Mouse (Mus musculus): Measurements from ENCODE around the gene Clip3. TPM values are rescaled to one million over a fixed set of nuclear protein-coding genes. Genes with fewer than 3 reads are reported as not detected.
A peak's percentile ranks its signal among the peaks of the same experiment; 100 is the strongest.

Clip3 gene
- polyA plus RNA-seq, 1 experiment from 2014 or later = 52.5 TPM

GRCm38 (mm10) chr7:30334563-30334962 lies 43.0 kb downstream of the Clip3 start:
- Histone ChIP-seq H3K4me2 (ENCODE audit: low read depth, low read length) (no peak overlapping the region), H3K9ac (replicated peaks; ENCODE audit: low read length) (no peak overlapping the region), H3K4me3 (ENCODE audit: low read depth, low read length) (no peak overlapping the region), H3K9me3 (replicated peaks; ENCODE audit: control insufficient read depth, low read length) (no peaks in the 10 kb centered on the region), H3K27ac (replicated peaks; ENCODE audit: low read depth, low read length) (no peak overlapping the region), H3K4me1 (ENCODE audit: control insufficient read depth, insufficient read depth, low read length) (no peaks in the 10 kb centered on the region), H3K27me3 (ENCODE audit: control insufficient read depth, insufficient read depth, low read length) (peaks cover 2% of the 10 kb centered on the region; the same call in 1 of the 2 replicates), H3K36me3 (replicated peaks; ENCODE audit: control insufficient read depth, insufficient read depth, low read depth, low read length) (no peaks in the 10 kb centered on the region)
- 58% methylated on average over 5 of the region's 5 CpGs for WGBS
- no peak for ATAC-seq (replicated peaks; ENCODE audit: insufficient number of reproducible peaks, low FRiP score, low TSS enrichment, low read depth)
- no peak for DNase-seq (ENCODE audit: low spot score)

GRCm38 (mm10) chr7:30335688-30336087 lies 44.2 kb downstream of the Clip3 start:
- H3K4me1 ChIP-seq (ENCODE audit: control insufficient read depth, insufficient read depth, low read length) = no peaks in the 10 kb centered on the region
- no peak overlapping the region for H3K27ac ChIP-seq (replicated peaks; ENCODE audit: low read depth, low read length)
- DNase-seq (ENCODE audit: low spot score) (no peak), ATAC-seq (replicated peaks; ENCODE audit: insufficient number of reproducible peaks, low FRiP score, low TSS enrichment, low read depth) (no peak)
- no peak overlapping the region for H3K4me3 ChIP-seq (ENCODE audit: low read depth, low read length)
- no peaks in the 10 kb centered on the region for H3K9me3 ChIP-seq (replicated peaks; ENCODE audit: control insufficient read depth, low read length)
- H3K36me3 ChIP-seq (replicated peaks; ENCODE audit: control insufficient read depth, insufficient read depth, low read depth, low read length) = no peaks in the 10 kb centered on the region
- WGBS = 82% methylated on average over 6 of the region's 6 CpGs
- no peak overlapping the region for H3K9ac ChIP-seq (replicated peaks; ENCODE audit: low read length)
- H3K4me2 ChIP-seq (ENCODE audit: low read depth, low read length) = no peak overlapping the region
- peaks cover 2% of the 10 kb centered on the region; the same call in 1 of the 2 replicates for H3K27me3 ChIP-seq (ENCODE audit: control insufficient read depth, insufficient read depth, low read length)

GRCm38 (mm10) chr7:30336384-30336783 lies 44.9 kb downstream of the Clip3 start:
- 2% methylated on average over 9 of the region's 9 CpGs for WGBS
- Histone ChIP-seq H3K4me3 (ENCODE audit: low read depth, low read length) (no peak overlapping the region), H3K27ac (replicated peaks; ENCODE audit: low read depth, low read length) (no peak overlapping the region), H3K9ac (replicated peaks; ENCODE audit: low read length) (no peak overlapping the region), H3K36me3 (replicated peaks; ENCODE audit: control insufficient read depth, insufficient read depth, low read depth, low read length) (no peaks in the 10 kb centered on the region), H3K27me3 (ENCODE audit: control insufficient read depth, insufficient read depth, low read length) (peaks cover 2% of the 10 kb centered on the region; the same call in 1 of the 2 replicates), H3K9me3 (replicated peaks; ENCODE audit: control insufficient read depth, low read length) (no peaks in the 10 kb centered on the region), H3K4me1 (ENCODE audit: control insufficient read depth, insufficient read depth, low read length) (no peaks in the 10 kb centered on the region), H3K4me2 (ENCODE audit: low read depth, low read length) (no peak overlapping the region)
- ATAC-seq (replicated peaks; ENCODE audit: insufficient number of reproducible peaks, low FRiP score, low TSS enrichment, low read depth) (no peak; the same call in 1 of the 2 replicates), DNase-seq (ENCODE audit: low spot score) (peak; percentile 91)

- Histone ChIP-seq H3K4me3 (ENCODE audit: low read depth, low read length) (no peak overlapping the region), H3K36me3 (replicated peaks; ENCODE audit: control insufficient read depth, insufficient read depth, low read depth, low read length) (no peaks in the 10 kb centered on the region), H3K27me3 (ENCODE audit: control insufficient read depth, insufficient read depth, low read length) (peaks cover 2% of the 10 kb centered on the region; the same call in 1 of the 2 replicates), H3K4me2 (ENCODE audit: low read depth, low read length) (no peak overlapping the region), H3K4me1 (ENCODE audit: control insufficient read depth, insufficient read depth, low read length) (no peaks in the 10 kb centered on the region), H3K9me3 (replicated peaks; ENCODE audit: control insufficient read depth, low read length) (no peaks in the 10 kb centered on the region), H3K9ac (replicated peaks; ENCODE audit: low read length) (no peak overlapping the region), H3K27ac (replicated peaks; ENCODE audit: low read depth, low read length) (no peak overlapping the region)
- DNase-seq (ENCODE audit: low spot score) (no peak), ATAC-seq (replicated peaks; ENCODE audit: insufficient number of reproducible peaks, low FRiP score, low TSS enrichment, low read depth) (no peak)
- 72% methylated on average over 5 of the region's 5 CpGs for WGBS
These were observed 48.0 kb downstream of the Clip3 start for GRCm38 (mm10) chr7:30339432-30340109.

GRCm38 (mm10) chr7:30346635-30347379 lies 55.3 kb downstream of the Clip3 start:
- Histone ChIP-seq H3K9ac (replicated peaks; ENCODE audit: low read length) (no peak overlapping the region), H3K4me2 (ENCODE audit: low read depth, low read length) (no peak overlapping the region), H3K27ac (replicated peaks; ENCODE audit: low read depth, low read length) (no peak overlapping the region), H3K9me3 (replicated peaks; ENCODE audit: control insufficient read depth, low read length) (no peaks in the 10 kb centered on the region), H3K36me3 (replicated peaks; ENCODE audit: control insufficient read depth, insufficient read depth, low read depth, low read length) (no peaks in the 10 kb centered on the region), H3K4me1 (ENCODE audit: control insufficient read depth, insufficient read depth, low read length) (no peaks in the 10 kb centered on the region), H3K4me3 (ENCODE audit: low read depth, low read length) (no peak overlapping the region), H3K27me3 (ENCODE audit: control insufficient read depth, insufficient read depth, low read length) (peaks cover 11% of the 10 kb centered on the region)
- peak; percentile 90 for DNase-seq (ENCODE audit: low spot score)
- 26% methylated on average over 21 of the region's 21 CpGs for WGBS
- ATAC-seq (replicated peaks; ENCODE audit: insufficient number of reproducible peaks, low FRiP score, low TSS enrichment, low read depth) = no peak

GRCm38 (mm10) chr7:30347828-30348227 lies 56.3 kb downstream of the Clip3 start:
- no peaks in the 10 kb centered on the region for H3K36me3 ChIP-seq (replicated peaks; ENCODE audit: control insufficient read depth, insufficient read depth, low read depth, low read length)
- ATAC-seq (replicated peaks; ENCODE audit: insufficient number of reproducible peaks, low FRiP score, low TSS enrichment, low read depth) (no peak), DNase-seq (ENCODE audit: low spot score) (peak; percentile 77)
- H3K9ac ChIP-seq (replicated peaks; ENCODE audit: low read length) = no peak overlapping the region
- peaks cover 11% of the 10 kb centered on the region for H3K27me3 ChIP-seq (ENCODE audit: control insufficient read depth, insufficient read depth, low read length)
- no peak overlapping the region for H3K4me3 ChIP-seq (ENCODE audit: low read depth, low read length)
- H3K4me1 ChIP-seq (ENCODE audit: control insufficient read depth, insufficient read depth, low read length) = no peaks in the 10 kb centered on the region
- peak overlapping the region; percentile 25; the same call in 1 of the 2 replicates for H3K4me2 ChIP-seq (ENCODE audit: low read depth, low read length)
- no peak overlapping the region for H3K27ac ChIP-seq (replicated peaks; ENCODE audit: low read depth, low read length)
- under 1% methylated on average over 30 of the region's 30 CpGs for WGBS
- no peaks in the 10 kb centered on the region for H3K9me3 ChIP-seq (replicated peaks; ENCODE audit: control insufficient read depth, low read length)

- Histone ChIP-seq H3K4me1 (ENCODE audit: control insufficient read depth, insufficient read depth, low read length) (no peaks in the 10 kb centered on the region), H3K36me3 (replicated peaks; ENCODE audit: control insufficient read depth, insufficient read depth, low read depth, low read length) (peaks cover 4% of the 10 kb centered on the region; the same call in 1 of the 2 replicates), H3K4me2 (ENCODE audit: low read depth, low read length) (no peak overlapping the region), H3K27me3 (ENCODE audit: control insufficient read depth, insufficient read depth, low read length) (peaks cover 3% of the 10 kb centered on the region), H3K9me3 (replicated peaks; ENCODE audit: control insufficient read depth, low read length) (no peaks in the 10 kb centered on the region), H3K4me3 (ENCODE audit: low read depth, low read length) (no peak overlapping the region), H3K9ac (replicated peaks; ENCODE audit: low read length) (no peak overlapping the region), H3K27ac (replicated peaks; ENCODE audit: low read depth, low read length) (no peak overlapping the region)
- DNase-seq (ENCODE audit: low spot score) = peak; percentile 77
- 9% methylated on average over 6 of the region's 6 CpGs for WGBS
- no peak for ATAC-seq (replicated peaks; ENCODE audit: insufficient number of reproducible peaks, low FRiP score, low TSS enrichment, low read depth)
These were observed 61.8 kb downstream of the Clip3 start for GRCm38 (mm10) chr7:30353279-30353822.

- Histone ChIP-seq H3K36me3 (replicated peaks; ENCODE audit: control insufficient read depth, insufficient read depth, low read depth, low read length) (peaks cover 4% of the 10 kb centered on the region; the same call in 1 of the 2 replicates), H3K9ac (replicated peaks; ENCODE audit: low read length) (no peak overlapping the region), H3K4me1 (ENCODE audit: control insufficient read depth, insufficient read depth, low read length) (no peaks in the 10 kb centered on the region; the same call in 1 of the 2 replicates), H3K4me3 (ENCODE audit: low read depth, low read length) (no peak overlapping the region), H3K4me2 (ENCODE audit: low read depth, low read length) (no peak overlapping the region), H3K27ac (replicated peaks; ENCODE audit: low read depth, low read length) (no peak overlapping the region), H3K27me3 (ENCODE audit: control insufficient read depth, insufficient read depth, low read length) (no peaks in the 10 kb centered on the region), H3K9me3 (replicated peaks; ENCODE audit: control insufficient read depth, low read length) (no peaks in the 10 kb centered on the region)
- no peak for DNase-seq (ENCODE audit: low spot score)
- no peak for ATAC-seq (replicated peaks; ENCODE audit: insufficient number of reproducible peaks, low FRiP score, low TSS enrichment, low read depth)
- WGBS = 54% methylated on average over 4 of the region's 4 CpGs
These were observed 62.5 kb downstream of the Clip3 start for GRCm38 (mm10) chr7:30354059-30354458.

Measured in embryonic facial prominence, embryonic 11.5 days (tissue).